Mouse (Mus musculus) CD8-positive naive resting alpha-beta T cell, adult 2 months (primary cell): ENCODE data around the gene Hao2.

Experiments
- DNase-seq, 2 experiments: peaks; one replicate each; pipeline ENCODE4 v3.0.0; 2022; ENCODE audit warnings: low read depth in 2 of 2, low spot score in 2 of 2

Hao2 gene

DNA sequence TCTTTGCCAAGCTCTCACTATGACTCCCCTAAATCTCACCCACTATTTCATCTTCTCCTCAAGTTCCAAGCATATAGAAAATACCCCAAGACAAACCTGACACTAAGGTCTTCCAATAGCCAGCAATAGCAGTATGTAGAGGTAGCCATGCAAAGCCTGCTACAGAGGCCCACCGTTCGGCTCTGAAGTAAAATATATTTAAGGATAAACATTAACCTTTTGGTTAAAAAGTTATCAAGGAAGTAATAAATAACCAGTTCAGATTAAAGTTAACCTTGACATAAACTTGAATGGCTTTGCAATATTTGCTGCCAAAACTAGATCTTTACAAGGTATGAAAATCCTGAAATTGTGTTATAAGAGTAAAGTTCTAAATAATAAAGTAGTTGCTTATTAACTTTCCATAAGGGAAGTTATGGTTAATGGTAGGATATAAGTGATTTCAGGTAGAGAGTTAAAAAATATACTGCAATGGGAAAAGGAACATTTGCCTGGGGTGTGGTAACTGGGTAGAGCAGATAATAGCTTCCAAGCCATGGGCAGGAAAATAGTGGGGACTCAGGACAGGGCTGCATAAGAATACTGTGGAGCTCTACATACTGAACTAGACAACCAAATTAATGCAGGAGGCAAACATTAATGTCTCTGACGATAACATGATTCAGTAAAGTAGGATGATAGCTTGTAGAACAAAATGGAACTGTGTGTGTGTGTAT, at the start of gene Hao2:
TSS of gene Hao2 (minus strand) at position 183 of the 716 bp plus-strand sequence.
- DNase-seq, result no peak

DNA sequence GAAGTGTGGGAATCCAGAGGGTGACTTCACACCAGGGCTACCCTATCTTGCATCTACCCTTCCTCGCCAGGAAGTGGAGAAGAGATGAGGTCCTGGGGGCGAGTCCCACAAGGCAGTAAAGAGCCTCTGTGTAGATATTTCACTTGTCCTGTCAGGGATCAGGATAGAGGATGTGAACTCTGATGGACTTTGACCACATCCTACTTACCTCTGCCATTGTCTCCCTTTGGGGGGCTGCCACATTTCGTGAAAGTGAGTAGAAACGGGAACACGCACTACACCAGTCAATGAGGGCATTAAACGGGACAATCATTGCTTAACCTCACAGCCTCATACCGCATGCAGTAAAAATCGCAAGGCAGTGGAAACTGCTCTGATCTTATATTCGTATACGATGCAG, 48.6 kb upstream of the Hao2 start:
- DNase-seq, result no peak

DNA sequence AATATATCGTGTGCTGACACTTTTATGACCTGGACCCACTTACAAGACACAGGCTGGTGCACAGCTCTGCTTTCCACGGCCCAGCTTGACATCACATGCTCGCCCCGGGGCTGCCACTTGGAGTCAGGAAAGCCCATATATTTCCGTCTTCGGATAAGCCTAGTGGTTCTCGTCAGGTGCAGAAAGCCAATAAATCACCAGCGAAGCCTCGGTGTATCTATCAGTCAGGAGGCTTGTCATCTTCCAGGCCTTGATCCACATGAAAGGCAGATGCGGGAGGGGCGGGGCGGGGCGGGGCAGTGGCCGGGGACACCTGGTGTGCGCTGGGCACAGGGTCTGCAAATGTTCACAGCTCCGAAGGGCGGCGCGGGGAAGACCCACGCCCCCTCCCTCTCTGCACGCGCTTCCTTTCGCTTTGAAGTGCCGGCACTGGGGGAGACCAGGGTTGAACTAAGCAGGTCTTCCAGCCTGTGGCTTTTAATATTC, 48.1 kb upstream of the Hao2 start:
- no peak for DNase-seq

- no peak for DNase-seq
Measured at GRCm38 (mm10) chr3:98940225-98940624, 47.2 kb upstream of the Hao2 start.

DNA sequence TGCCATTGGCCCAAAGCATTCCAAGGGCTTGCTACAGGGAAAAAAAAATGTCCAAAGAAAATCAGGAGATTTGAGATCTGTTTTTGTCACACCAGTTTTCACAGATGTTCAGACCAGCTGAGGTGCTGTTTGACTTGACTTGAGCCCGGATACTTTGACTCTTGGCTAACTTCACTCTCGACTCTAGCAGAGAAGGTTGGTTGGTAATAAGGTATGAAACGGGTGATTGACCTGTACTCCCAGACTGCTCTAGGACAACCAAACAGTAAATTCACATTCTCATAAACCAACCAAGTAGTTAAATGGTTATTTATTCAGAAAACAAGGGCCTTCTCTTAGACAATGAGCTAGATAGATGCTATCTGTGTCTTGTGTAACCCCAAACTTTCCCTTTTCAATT, 43.4 kb upstream of the Hao2 start:
- DNase-seq, result no peak

- DNase-seq, result no peak
Measured at GRCm38 (mm10) chr3:98934601-98935000, 41.6 kb upstream of the Hao2 start.

DNA sequence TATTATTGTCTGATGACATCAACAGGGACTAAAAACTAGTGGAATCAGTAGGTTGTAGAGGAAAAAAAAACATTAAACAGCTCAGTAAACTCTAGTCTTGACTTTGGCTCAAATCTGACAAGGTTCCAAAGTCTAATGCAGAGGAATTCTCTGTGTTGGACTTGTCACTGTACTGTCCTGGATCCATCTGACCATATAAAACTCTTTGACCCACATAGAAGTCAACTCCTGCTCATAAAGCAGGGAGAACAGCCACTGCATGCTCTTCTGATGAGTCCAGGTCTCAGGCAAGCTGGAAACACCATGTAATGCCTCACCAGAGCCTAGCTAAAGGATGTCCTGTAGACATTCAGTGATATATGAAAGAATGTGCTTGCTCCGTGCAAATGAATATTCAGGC, 41.0 kb upstream of the Hao2 start:
- DNase-seq, result no peak

- no peak for DNase-seq
Measured at GRCm38 (mm10) chr3:98932421-98932820, 39.4 kb upstream of the Hao2 start.

DNA sequence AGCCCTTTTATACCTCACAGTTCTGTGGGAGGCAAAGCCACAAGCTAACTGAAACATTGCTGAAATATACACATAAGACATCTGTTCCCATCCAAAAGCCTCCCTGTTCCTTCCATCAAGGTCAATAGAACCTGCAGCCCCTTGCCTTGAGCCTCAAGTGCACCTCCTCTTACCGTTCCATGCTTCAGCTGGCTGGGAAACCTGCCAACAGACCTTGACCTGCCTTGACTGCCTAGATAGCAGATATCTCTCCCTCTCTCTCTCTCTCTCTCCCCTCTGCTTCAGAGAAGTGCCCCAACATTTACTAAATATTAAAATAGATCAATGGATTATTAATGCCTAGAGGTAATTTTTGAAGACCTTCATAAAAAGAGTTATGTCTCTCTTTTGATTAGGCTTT, 38.8 kb upstream of the Hao2 start:
- DNase-seq, result no peak

DNA sequence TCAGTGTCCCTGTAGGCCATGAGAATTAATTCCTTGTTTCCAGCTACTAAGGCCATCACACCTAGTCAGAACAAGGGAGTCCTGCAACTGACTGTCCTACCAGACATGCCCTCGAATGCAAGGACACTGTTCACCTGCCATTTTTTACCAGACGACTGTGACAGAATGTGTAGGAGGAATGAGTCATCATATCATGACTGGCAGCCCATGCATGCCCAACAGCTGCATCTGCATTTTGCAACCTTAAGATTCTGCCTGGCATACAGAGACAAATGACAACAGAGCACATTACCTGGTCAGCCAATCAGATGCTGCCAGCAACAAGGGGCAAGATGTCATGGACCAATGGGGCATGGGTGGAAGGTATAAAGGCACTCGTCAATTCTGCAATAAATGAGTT, 27.4 kb upstream of the Hao2 start:
- DNase-seq, result no peak

- no peak for DNase-seq
Measured at GRCm38 (mm10) chr3:98917260-98917659, 24.2 kb upstream of the Hao2 start.

DNA sequence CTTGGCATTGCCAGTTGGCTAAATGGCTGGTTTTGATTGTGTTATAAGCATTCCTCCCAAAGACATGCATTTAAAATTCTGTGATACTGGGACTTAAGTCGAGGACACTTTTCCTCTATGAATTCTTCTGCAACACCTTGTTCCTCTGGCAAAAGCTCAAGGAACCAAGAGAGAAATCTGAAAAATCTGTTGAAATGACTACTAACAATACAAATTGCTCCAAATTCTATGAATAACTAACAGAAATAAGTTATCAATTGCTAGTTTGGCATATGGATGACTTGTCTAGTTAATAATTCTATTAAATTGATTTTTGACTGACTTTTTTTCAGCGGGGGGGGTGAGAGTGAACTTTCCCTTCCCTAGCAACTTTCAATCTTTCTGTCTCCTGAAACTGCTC, 23.8 kb upstream of the Hao2 start:
- DNase-seq, result no peak

- DNase-seq, result no peak
Measured at GRCm38 (mm10) chr3:98915659-98916058, 22.6 kb upstream of the Hao2 start.

GRCm38 (mm10) chr3:98913591-98913990, 20.6 kb upstream of the Hao2 start:
- no peak for DNase-seq

- DNase-seq, result no peak
Measured at GRCm38 (mm10) chr3:98897606-98898005, 4.6 kb upstream of the Hao2 start.

DNA sequence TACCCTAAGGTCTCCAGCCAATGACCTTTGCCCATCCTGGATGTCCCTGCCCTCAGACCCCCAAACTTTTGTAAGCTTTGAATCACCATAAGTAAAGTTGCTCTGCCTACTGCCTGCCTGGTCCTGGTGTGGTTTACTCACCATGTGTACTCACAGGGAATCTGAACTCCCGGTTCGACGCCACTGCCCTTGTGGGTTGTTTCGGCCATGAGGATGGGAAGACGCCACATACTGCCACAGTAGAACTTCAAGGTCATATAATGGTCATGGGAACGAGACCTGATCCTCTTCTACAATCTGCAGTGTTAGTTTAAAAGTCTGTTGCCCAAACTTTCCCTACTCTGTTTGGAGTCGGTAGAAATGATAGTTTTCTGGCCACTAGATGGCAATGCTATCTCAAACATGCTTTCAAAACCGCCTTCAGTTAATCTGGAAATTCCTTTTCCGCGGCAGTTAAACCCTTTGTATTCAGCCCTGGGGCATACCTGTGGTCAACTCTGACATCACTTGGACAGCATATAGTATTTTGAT, 2.1 kb upstream of the Hao2 start:
- DNase-seq, result no peak

DNA sequence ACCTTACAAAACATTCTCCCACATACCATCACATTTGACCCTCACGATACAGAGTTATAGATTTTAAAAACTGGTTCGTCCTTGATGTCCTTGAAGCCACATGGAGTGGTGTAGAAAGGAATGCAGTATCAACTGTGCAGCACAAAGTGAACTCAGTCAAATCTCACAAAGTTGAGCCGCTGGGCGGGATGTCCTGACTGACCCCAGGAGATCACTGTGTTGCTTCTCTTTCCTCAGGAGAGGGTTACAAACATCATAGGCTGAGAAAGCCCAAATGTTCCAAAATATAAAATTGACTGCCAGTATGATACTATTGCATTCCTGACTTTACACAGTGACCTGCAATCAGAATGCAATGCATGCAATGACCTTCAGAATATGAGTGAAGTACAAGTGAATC, 2.6 kb downstream of the Hao2 start:
- no peak for DNase-seq

GRCm38 (mm10) chr3:98888206-98888605, 4.8 kb downstream of the Hao2 start:
- no peak for DNase-seq

DNA sequence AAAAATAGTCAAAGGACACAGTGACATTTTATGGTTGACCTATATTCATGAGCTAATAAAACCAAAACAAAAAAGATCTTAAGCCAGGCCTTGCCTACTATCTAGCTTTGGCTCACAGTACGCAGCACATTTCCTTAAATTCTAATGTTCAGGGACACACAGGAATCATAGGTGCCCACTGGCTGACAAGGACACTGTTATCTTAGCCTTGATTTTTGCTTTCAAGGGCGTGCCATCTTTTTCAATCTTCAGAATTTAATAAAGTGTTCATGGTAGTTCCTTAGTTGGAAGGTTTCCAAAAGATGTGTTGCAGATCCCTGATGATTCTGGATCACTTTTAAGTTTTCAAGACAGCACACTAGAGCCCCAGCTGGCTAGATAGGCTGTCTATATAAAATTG, 12.2 kb downstream of the Hao2 start:
- DNase-seq, result no peak

- no peak for DNase-seq
Measured at GRCm38 (mm10) chr3:98880216-98880615, 12.8 kb downstream of the Hao2 start.

DNA sequence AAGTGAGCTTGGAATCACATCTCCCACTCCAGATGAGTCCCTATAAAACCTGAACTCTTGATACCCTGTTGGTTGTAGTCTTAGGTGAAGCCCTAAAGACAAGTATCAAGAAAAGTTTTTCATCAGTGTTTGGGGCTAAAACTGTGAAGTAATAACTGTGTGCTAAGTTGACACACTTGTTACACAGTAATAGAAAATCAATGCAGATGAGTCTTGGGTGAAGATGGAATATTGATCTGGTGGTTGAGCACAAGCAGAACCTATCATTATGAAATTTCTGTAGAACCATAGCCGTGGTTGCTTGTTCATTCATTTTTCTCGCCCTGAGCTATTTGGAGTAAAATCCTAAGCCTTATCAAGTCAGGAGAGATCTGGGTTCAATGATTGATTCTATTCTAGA, 24.8 kb downstream of the Hao2 start:
- no peak for DNase-seq

GRCm38 (mm10) chr3:98862800-98863199, 30.2 kb downstream of the Hao2 start:
- DNase-seq, result no peak

GRCm38 (mm10) chr3:98859576-98859975, 33.5 kb downstream of the Hao2 start, which contains the start of gene Hsd3b1:
Gene Hsd3b1, minus strand, starts transcription at chr3:98859794.
- DNase-seq, result no peak
